Mouse (Mus musculus): ENCODE data around the gene Frmpd3.

Frmpd3 gene

GRCm38 (mm10) chrX:140456751-140457491 lies 114.9 kb downstream of the Frmpd3 start:
- DNase-seq (ENCODE audit: low spot score): no peak

DNA sequence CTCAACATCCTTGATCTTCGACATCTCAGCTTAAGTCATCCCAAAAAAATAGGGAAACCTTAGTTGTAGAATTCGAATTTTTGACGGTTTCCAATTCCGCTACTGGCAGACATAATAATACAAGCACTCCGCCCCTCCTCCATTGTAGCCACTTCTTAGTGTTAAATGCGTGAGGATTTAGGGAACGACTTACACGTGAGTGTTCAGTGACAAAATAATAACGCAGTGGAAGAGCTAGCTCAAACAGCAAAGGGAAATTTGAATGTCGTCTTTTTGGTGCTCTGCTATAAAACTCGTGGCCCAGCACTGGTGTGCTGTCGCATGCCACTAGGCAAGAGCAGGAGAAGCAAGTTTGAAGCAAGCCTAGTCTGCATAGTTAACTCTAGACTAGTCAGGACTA lies 115.4 kb downstream of the Frmpd3 start:
- no peak for DNase-seq (ENCODE audit: low spot score)

DNA sequence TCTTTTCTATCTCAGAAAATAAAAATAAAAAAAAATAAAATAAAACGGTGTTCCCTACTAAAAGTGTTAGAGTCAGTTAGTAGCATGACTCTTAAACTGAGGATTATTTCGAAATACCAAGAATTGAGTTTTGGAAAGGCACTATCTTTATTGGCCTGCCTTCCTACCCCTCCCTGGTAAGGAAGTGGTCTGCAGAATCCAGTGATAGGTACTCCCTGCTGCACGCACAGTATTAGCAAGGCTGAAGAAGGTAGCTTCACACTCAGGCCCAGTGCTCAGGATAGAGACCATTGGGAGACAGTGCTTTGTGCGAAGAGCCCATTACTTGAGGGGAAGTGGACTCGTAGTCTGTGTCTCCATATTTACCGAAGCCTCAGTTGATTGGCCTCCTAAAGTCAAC lies 136.2 kb downstream of the Frmpd3 start:
- no peak for DNase-seq (ENCODE audit: low spot score)

DNA sequence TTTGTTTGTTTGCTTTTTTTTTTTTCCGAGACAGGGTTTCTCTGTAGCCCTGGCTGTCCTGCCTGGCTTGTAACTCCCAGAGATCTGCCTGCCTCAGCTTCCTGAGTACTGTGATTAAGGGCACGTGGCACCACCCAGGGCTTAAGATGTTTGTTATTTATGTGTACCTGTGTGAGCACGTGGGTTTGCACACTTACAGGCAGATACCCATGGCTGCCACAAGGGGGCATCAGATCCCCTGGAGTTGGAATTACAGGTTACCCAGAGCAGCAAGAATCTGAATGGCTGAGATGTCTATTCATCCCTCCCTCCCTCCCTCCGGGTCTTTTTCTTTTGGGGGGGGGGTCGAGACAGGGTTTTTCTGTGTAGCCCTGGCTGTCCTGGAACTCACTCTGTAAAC lies 137.1 kb downstream of the Frmpd3 start:
- DNase-seq (ENCODE audit: low spot score): no peak
